Mouse (Mus musculus): ENCODE measurements around the gene Trpd52l3.
A peak's percentile ranks its signal among the peaks of the same experiment; 100 is the strongest.

Trpd52l3 gene

DNA sequence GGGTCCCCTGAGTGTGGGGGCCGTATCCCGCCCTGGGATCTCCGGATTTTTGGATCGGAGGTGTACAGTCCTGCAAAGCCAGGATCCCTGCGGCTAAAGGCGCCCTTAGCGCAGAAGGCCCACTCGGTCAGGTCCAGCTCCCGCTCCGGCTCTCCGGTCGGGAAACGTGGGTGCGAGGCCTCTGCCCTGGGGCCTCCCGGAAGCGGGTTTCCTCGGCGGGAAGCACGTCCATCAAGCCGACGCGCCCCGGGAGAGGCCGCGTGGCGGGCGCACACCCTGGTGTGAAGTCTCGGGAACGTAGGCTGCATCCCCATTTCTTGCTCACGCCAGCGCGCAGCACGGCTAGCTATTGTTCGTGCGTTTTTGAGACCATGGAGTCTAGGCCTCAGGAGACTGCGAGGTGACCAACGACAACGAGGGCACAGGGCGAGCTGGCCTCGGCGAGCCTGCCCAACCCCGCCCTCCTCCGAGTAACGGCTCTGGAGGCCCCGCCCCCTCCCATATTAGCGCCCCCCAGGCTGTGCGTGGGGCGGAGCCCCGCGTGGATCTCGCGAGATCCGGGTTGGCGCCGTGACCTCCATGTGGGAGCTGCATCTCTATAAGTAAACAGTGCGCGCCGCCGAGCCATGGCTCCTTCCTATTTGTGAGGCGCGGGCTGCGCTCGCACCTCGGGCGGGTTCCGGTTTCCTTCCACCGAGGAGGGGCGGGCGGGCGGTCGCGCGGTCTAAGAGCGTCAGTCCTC, 26.5 kb downstream of the Trpd52l3 start, which contains the start of gene Uhrf2:
Gene Uhrf2 (plus strand): TSS at position 620 of the 742 bp plus-strand sequence.
- DNase-seq = peak; percentile 92 to 94

DNA sequence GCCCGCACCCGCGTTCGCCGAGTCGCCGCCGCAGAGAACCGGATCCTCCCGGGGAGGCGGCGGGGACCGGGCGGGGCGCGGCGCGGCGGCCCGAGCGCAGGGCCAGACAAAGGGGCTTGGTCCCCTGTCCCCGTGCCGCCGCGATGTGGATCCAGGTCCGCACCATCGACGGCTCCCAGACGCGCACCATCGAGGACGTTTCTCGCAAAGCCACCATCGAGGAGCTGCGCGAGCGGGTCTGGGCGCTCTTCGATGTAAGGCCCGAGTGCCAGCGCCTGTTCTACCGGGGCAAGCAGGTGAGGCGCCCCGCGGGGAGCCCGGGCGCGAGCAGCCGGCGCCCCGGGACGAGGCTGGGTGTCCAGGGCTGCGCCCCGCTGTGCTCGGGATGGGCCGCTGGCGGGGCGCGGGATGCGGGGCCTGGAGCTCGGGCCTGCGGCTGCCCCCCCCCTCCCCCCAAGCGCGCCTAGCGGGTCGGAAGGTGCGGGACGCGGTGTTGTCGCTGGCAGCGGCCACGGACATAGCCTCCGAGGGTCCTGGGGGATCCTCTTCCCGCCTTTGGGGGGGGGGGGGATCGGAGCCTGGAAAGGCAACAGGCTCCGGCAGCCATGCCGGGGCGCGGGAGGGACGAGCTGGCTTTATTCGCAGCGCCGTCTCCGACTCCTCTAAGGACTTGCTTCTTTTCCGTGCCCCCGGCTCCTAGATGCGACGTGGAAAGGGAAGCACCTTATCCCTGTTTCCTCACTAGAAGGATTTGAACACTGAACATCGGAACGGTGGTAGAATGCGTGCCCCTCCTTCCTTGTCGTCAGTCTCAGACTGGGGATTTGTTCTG, 27.3 kb downstream of the Trpd52l3 start:
- no peak for DNase-seq

DNA sequence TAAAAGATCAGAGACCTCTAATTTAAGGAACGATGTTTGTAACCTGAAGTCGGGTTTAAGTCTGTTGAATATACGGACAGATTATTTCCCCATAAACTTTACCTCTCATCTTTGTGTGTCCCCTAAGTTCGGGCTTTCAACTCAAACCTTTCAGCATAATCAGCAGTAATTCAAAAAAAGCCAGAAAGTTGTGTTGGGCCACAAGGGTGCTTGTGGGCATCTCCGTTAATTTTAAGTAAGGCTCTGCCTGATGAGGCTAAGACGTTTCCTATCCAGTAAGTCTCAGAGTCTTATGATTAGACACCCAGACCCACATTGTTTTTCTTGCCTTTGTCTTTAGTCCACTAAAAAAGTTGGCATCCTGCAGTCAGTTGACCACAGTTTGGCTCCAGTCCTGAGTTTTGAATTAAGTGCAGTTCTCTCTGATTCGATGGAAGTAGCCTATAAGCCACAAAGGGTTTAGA, 27.9 kb downstream of the Trpd52l3 start:
- peak in 1 of 2 experiments; percentile 13 for DNase-seq

DNA sequence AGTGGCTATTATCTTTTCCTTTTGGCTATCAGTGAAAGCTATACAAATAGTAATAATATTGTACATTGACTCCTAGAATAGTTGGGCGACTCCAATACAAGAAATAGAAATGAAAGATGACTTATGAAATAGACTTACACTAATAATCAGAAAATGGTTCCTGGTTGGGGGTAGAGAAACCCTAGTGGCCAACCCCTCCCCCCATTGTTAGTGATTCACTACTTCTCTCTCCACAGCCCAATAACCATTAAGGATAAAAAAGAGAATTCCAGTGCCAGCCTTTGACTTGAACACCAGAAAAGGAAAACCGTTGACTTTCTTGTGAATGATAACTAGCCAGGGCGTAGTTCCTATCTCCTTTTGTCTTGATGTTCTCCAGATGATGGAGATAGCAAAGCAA, 28.6 kb downstream of the Trpd52l3 start:
- no peak for DNase-seq

DNA sequence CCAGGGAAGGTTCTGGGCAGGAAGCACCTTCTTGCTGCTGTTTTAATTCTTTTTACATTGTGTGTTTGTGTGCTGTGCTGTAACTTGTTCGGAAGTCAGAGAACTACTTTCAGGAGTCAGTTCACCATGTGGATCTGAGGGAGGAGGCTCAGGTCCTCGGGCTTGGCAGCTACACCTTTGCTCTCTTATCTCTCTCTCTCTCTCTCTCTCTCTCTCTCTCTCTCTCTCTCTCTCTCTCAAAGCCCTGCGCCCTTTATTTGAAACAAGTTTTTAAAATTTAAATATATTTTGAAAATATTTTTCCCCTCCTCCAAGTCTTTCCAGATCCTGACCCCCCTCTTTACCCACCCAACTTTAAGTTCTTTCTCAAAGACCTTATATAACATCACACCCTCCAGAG, 31.8 kb downstream of the Trpd52l3 start:
- DNase-seq = no peak

DNA sequence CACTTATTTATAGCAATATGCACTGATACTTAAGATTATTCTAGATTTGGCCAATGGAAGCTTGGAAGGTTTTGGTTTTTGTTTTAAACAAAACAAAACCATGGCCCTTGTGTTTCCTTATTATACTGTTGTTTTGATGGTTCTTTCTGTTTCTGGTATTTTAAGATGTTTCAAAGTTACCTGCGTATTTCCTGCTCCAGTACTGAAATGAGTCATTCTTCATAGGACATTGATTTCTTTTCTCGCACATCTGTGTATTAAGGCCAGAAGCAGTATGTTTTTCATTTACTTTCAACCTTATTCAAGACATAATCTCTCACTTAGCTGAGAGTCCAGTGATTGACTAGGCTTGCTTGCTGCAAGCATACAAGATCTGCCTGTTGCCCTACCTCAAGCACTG, 40.1 kb downstream of the Trpd52l3 start:
- no peak for DNase-seq

DNA sequence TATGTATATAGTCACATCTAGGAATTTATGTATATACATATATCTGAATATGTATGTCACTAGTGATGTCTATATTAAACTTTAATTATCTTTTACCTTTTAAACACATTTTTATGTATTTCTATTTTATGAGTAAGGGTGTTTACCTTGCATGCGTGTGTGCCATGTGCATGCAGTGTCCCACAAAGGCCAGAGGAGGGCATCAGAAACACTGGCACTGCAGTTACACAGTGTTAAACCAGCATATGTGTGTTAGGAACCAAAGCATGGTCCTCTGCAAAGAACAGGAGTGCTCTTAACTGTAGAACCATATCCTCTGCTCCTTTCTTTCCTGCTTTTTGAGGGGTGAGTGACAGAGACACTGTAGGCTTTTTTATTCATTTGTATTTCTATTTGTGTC, 41.0 kb downstream of the Trpd52l3 start:
- no peak for DNase-seq

DNA sequence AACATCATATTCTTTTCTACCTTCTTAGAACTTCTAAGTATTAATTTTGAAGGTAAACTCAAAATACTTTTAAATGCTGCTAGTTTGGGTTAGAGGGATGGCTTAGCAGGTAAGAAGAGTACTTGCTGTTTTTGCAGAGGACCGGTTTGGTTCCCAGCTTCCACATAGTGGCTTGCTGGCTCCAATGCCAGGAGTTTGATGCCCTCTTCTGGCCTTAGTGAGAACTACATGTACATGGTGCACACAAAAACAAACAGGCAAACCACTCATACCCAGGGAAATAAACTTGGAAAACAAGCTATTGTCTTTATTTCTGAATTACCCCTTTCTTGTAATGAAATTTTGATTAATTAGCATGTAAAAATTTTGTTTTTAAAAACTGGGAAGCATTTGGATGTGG, 42.3 kb downstream of the Trpd52l3 start:
- DNase-seq = no peak

DNA sequence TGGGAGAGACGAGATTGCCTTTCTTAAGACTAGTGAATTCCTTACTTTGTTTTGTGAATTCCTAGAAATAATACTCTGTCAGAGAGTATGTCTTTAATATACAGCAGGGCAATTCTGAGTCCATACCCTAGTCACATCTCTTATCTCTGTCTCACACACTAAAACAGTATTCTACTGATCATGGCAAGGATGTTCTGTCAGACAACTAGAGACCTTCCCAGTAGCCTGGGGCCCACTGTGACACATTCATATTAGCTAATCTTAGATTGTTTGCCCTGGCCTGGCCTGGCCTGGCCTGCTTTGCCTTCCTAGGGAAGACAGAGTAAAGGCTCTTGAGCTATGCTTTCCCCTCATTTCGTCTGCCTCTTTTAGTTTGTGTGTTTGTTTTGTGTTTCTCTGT, 47.0 kb downstream of the Trpd52l3 start:
- no peak for DNase-seq

DNA sequence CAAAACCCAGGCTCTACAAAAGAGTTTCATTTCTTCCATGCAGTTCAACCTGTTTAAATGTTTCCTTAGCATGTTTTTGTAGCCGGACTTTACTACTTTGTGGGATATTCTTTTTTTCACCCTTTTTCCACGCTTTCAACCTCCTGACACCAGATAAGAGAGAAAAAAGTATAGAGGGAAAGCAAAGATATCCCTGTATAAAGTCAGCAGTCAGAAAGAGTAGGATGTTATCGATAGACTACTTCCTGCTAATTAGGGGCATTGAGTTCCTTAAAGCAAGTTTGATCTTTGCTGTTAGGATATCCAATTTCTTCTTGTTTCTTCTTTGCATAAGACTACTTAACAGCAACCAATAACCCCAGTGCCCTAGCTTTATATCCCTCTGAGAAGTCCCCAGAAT, 47.9 kb downstream of the Trpd52l3 start:
- no peak for DNase-seq

DNA sequence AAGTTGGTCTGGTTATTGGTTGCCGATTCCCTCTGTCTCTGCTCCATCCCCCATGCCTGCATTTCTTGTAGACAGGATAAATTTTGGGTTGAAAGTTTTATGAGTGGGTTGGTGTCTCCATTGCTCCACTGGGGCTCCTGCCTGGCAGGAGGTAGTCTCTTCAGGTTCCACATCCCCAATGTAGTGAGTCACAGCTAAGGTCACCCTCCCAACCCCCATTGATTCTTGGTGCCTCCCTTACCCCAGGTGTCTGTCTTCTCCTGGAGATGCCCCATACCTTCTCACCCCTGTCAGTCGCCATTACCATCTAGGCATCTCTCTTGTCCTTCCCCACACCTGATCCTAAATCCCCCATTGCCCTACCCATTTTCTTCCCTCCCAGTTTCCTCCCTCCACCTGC, 50.6 kb downstream of the Trpd52l3 start:
- no peak for DNase-seq

All from kidney, adult 8-10 months (tissue).